Mouse (Mus musculus): ENCODE data around the gene Rbm28. TPM values are rescaled to one million over a fixed set of nuclear protein-coding genes. Genes with fewer than 3 reads are reported as not detected.

The Rbm28 gene
- polyA plus RNA-seq (2017; shearing (Covaris generic)): 84.1 TPM

DNA sequence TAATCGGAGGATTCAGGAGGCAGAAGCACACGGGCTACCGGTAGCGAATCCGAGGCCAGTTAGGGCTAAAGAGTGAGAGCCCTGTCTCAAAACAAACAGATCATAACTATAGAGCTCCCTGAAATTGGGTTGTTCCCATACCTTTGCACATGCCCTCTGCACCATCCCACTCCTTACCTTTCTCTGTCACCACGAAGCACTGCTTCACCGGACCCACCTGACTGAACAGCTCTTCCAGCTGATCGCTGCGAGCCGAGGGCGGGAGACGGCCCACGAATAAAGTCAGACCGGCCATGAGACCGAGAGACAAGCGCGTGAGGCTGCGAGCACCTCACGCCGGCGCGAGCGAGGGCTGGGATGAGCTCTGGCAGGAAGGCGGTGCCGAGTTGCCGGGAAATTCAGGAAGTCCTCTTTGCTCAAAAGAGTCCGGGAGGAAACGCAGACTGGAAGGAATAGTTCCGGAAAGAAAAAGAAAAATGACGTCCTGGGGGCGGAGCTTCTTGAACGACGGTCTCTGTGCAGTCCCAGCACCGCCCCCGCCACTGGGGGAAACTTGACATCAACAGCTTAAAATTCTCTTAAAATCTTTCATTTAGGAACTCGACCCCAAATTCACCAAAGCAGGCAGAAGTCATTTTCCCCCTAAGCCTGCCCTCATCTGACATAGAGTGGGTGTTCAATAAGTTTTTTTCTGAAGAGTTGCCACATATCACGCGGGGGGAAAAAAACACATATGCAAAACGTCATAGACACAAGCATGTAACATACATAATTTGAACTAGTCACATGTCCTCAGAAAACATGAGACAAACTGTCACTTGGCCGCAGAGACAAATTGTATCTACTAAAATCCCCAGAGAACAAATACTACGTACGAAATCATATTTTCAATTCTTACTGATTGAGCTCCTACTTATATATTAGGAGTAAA lies at the start of gene Rbm28:
Rbm28 (minus strand) TSS at position 693 of the 931 bp plus-strand sequence.

GRCm38 (mm10) chr6:29178888-29179658 lies 14.3 kb upstream of the Rbm28 start, which contains the start of gene Prrt4:
Prrt4 (minus strand) TSS chr6:29179584.

Other genes starting within 250 kb of the Rbm28 start
- gene Lep, start 104.8 kb downstream of the Rbm28 start, polyA plus RNA-seq (2017; shearing (Covaris generic)): not detected
- not detected for gene Prrt4, start 14.6 kb upstream of the Rbm28 start, polyA plus RNA-seq (2017; shearing (Covaris generic))
- gene Impdh1, start 51.4 kb upstream of the Rbm28 start, polyA plus RNA-seq (2017; shearing (Covaris generic)): 62.8 TPM
- 37.5 TPM for gene Hilpda, start 107.5 kb upstream of the Rbm28 start, polyA plus RNA-seq (2017; shearing (Covaris generic))
- gene Fam71f2, start 114.6 kb upstream of the Rbm28 start, polyA plus RNA-seq (2017; shearing (Covaris generic)): 0.88 TPM
- not detected for gene Fam71f1, start 154.1 kb upstream of the Rbm28 start, polyA plus RNA-seq (2017; shearing (Covaris generic))
- gene Calu, start 183.1 kb upstream of the Rbm28 start, polyA plus RNA-seq (2017; shearing (Covaris generic)): 113 TPM
- 0.18 TPM for gene Opn1sw, start 223.5 kb upstream of the Rbm28 start, polyA plus RNA-seq (2017; shearing (Covaris generic))
- 0.32 TPM for gene Ccdc136, start 231.3 kb upstream of the Rbm28 start, polyA plus RNA-seq (2017; shearing (Covaris generic))